Mouse (Mus musculus): Measurements from ENCODE around the gene Fam209. TPM values are rescaled to one million over a fixed set of nuclear protein-coding genes. Genes with fewer than 3 reads are reported as not detected.
A peak's percentile ranks its signal among the peaks of the same experiment; 100 is the strongest.

The Fam209 gene
- total RNA-seq, 2 experiments from 2014 or later = 0.51 to 0.79 TPM

GRCm38 (mm10) chr2:172476707-172477260, 4.5 kb downstream of the Fam209 start:
- DNase-seq (ENCODE audit: low spot score in 2 of 2) = no peak

- DNase-seq (ENCODE audit: low spot score in 2 of 2) = no peak
These were observed 5.0 kb downstream of the Fam209 start for GRCm38 (mm10) chr2:172477350-172477749.

- DNase-seq (ENCODE audit: low spot score in 2 of 2) = peak; percentile 51 to 69
These were observed 5.5 kb downstream of the Fam209 start for GRCm38 (mm10) chr2:172477860-172478259.

GRCm38 (mm10) chr2:172480296-172480695, 8.0 kb downstream of the Fam209 start:
- DNase-seq (ENCODE audit: low spot score in 2 of 2) = no peak

- DNase-seq (ENCODE audit: low spot score in 2 of 2) = no peak
These were observed 9.5 kb downstream of the Fam209 start for GRCm38 (mm10) chr2:172481654-172482385.

GRCm38 (mm10) chr2:172483766-172484413, 11.6 kb downstream of the Fam209 start:
- DNase-seq (ENCODE audit: low spot score in 2 of 2) = peak; percentile 32 to 60

GRCm38 (mm10) chr2:172484696-172485370, 12.5 kb downstream of the Fam209 start:
- no peak for DNase-seq (ENCODE audit: low spot score in 2 of 2)

GRCm38 (mm10) chr2:172496736-172497345, 24.5 kb downstream of the Fam209 start:
- no peak for DNase-seq (ENCODE audit: low spot score in 2 of 2)

GRCm38 (mm10) chr2:172498823-172499222, 26.5 kb downstream of the Fam209 start:
- DNase-seq (ENCODE audit: low spot score in 2 of 2) = no peak

- DNase-seq (ENCODE audit: low spot score in 2 of 2) = no peak
These were observed 28.5 kb downstream of the Fam209 start for GRCm38 (mm10) chr2:172500752-172501316.

- no peak for DNase-seq (ENCODE audit: low spot score in 2 of 2)
These were observed 29.0 kb downstream of the Fam209 start for GRCm38 (mm10) chr2:172501341-172501740.

GRCm38 (mm10) chr2:172502168-172502567, 29.8 kb downstream of the Fam209 start:
- DNase-seq (ENCODE audit: low spot score in 2 of 2) = no peak

- no peak for DNase-seq (ENCODE audit: low spot score in 2 of 2)
These were observed 33.8 kb downstream of the Fam209 start for GRCm38 (mm10) chr2:172506121-172506520.

GRCm38 (mm10) chr2:172510056-172510712, 37.9 kb downstream of the Fam209 start:
- DNase-seq (ENCODE audit: low spot score in 2 of 2) = no peak

GRCm38 (mm10) chr2:172510899-172511298, 38.6 kb downstream of the Fam209 start:
- DNase-seq (ENCODE audit: low spot score in 2 of 2) = no peak

GRCm38 (mm10) chr2:172516407-172516992, 44.2 kb downstream of the Fam209 start:
- DNase-seq (ENCODE audit: low spot score in 2 of 2) = no peak

GRCm38 (mm10) chr2:172520616-172521371, 48.5 kb downstream of the Fam209 start:
- DNase-seq (ENCODE audit: low spot score in 2 of 2) = no peak

- no peak for DNase-seq (ENCODE audit: low spot score in 2 of 2)
These were observed 50.2 kb downstream of the Fam209 start for GRCm38 (mm10) chr2:172522528-172522927.

All from layer of hippocampus, postnatal 14 days (tissue).